Mouse (Mus musculus) stomach, embryonic 15.5 days (tissue): Measurements from ENCODE around the gene Dgkh. TPM values are rescaled to one million over a fixed set of nuclear protein-coding genes. Genes with fewer than 3 reads are reported as not detected.

ENCODE experiments used
- ATAC-seq: fragments of 200-750 bp; cut with Nextera tagmentation; 2 replicates; pipeline ENCODE4 v1.8.0; 2017; ENCODE audit warnings: low read depth, moderate number of reproducible peaks, moderate TSS enrichment; ENCODE audit not compliant: insufficient read depth, low FRiP score
- H3K27ac ChIP-seq: fragments of 300-500 bp; sonication (generic); 2 replicates; pipeline ENCODE4 v1.5.1; 2015; ENCODE audit warnings: mild to moderate bottlenecking, inconsistent platforms
- H3K27me3 ChIP-seq: fragments of 300-500 bp; sonication (generic); replicated peaks from 2 replicates; pipeline ENCODE4 v1.6.1; 2015; ENCODE audit warnings: inconsistent platforms
- H3K36me3 ChIP-seq: fragments of 300-500 bp; sonication (generic); 2 replicates; pipeline ENCODE4 v1.6.1; 2015; ENCODE audit warnings: inconsistent platforms
- H3K4me1 ChIP-seq: fragments of 300-500 bp; sonication (generic); 2 replicates; pipeline ENCODE4 v1.6.1; 2015; ENCODE audit warnings: inconsistent platforms
- H3K4me2 ChIP-seq: fragments of 300-500 bp; sonication (generic); 2 replicates; pipeline ENCODE4 v1.6.1; 2015; ENCODE audit warnings: mild to moderate bottlenecking, inconsistent platforms
- H3K4me3 ChIP-seq: fragments of 300-500 bp; sonication (generic); replicated peaks from 2 replicates; pipeline ENCODE4 v1.5.1; 2015; ENCODE audit warnings: inconsistent platforms
- H3K9ac ChIP-seq: fragments of 300-500 bp; sonication (generic); 2 replicates; pipeline ENCODE4 v1.6.1; 2015; ENCODE audit warnings: inconsistent platforms
- H3K9me3 ChIP-seq: fragments of 300-500 bp; sonication (generic); 2 replicates; pipeline ENCODE4 v1.6.1; 2016; ENCODE audit warnings: inconsistent platforms
- WGBS: fragments of 180-500 bp; shearing (Covaris S2); methylation state at CpG from one replicate; pipeline ENCODE4 v1.1.7; 2015; 5-methylcytosine and 5-hydroxymethylcytosine counted together
- polyA plus RNA-seq: library from polyadenylated mRNA; unstranded; fragments of >200 nt; fragmentation: Nextera tagmentation; extraction: Ambion mirVana; gene quantifications from 2 replicates; pipeline ENCODE4 v1.2.1, GENCODE M21; 2015

The Dgkh gene
- polyA plus RNA-seq, 1 experiment from 2014 or later: 1.7 TPM

- ATAC-seq: peak; percentile 65; the same call in 1 of the 2 replicates
- Histone ChIP-seq H3K4me2 (no peak overlapping the region), H3K9ac (no peak overlapping the region), H3K27ac (no peak overlapping the region), H3K27me3 (no peaks in the 10 kb centered on the region), H3K36me3 (no peaks in the 10 kb centered on the region), H3K4me3 (no peak overlapping the region), H3K4me1 (no peaks in the 10 kb centered on the region), H3K9me3 (no peaks in the 10 kb centered on the region)
- 17% methylated on average over 6 of the region's 6 CpGs for WGBS
These were observed 64.3 kb downstream of the Dgkh start for GRCm38 (mm10) chr14:78668291-78668690.

- Histone ChIP-seq H3K9me3 (no peaks in the 10 kb centered on the region), H3K4me2 (no peak overlapping the region), H3K36me3 (no peaks in the 10 kb centered on the region), H3K9ac (no peak overlapping the region), H3K27ac (no peak overlapping the region), H3K4me1 (no peaks in the 10 kb centered on the region), H3K27me3 (no peaks in the 10 kb centered on the region), H3K4me3 (no peak overlapping the region)
- no peak for ATAC-seq
- 65% methylated on average over 5 of the region's 5 CpGs for WGBS
These were observed 64.8 kb downstream of the Dgkh start for GRCm38 (mm10) chr14:78667763-78668162.

- Histone ChIP-seq H3K9me3 (no peaks in the 10 kb centered on the region), H3K4me3 (no peak overlapping the region), H3K4me1 (no peaks in the 10 kb centered on the region), H3K4me2 (no peak overlapping the region), H3K27me3 (no peaks in the 10 kb centered on the region), H3K9ac (no peak overlapping the region), H3K27ac (no peak overlapping the region), H3K36me3 (no peaks in the 10 kb centered on the region)
- ATAC-seq: no peak
- 81% methylated on average over 5 of the region's 5 CpGs for WGBS
These were observed 69.9 kb downstream of the Dgkh start for GRCm38 (mm10) chr14:78662641-78663040.

- H3K9ac ChIP-seq: no peak overlapping the region
- H3K27me3 ChIP-seq: no peaks in the 10 kb centered on the region
- 92% methylated on average over 14 of the region's 14 CpGs for WGBS
- H3K4me2 ChIP-seq: no peak overlapping the region
- H3K27ac ChIP-seq: no peak overlapping the region
- H3K4me1 ChIP-seq: no peaks in the 10 kb centered on the region
- H3K36me3 ChIP-seq: no peaks in the 10 kb centered on the region
- no peak overlapping the region for H3K4me3 ChIP-seq
- no peaks in the 10 kb centered on the region for H3K9me3 ChIP-seq
- ATAC-seq: no peak
These were observed 71.1 kb downstream of the Dgkh start for GRCm38 (mm10) chr14:78661462-78661861.

- Histone ChIP-seq H3K27ac (no peak overlapping the region), H3K4me1 (no peaks in the 10 kb centered on the region), H3K36me3 (no peaks in the 10 kb centered on the region), H3K9me3 (no peaks in the 10 kb centered on the region), H3K4me2 (no peak overlapping the region), H3K9ac (no peak overlapping the region), H3K4me3 (no peak overlapping the region), H3K27me3 (no peaks in the 10 kb centered on the region)
- ATAC-seq: no peak
- 96% methylated on average over 6 of the region's 6 CpGs for WGBS
These were observed 73.9 kb downstream of the Dgkh start for GRCm38 (mm10) chr14:78658697-78659096.

- Histone ChIP-seq H3K4me1 (no peaks in the 10 kb centered on the region), H3K27ac (no peak overlapping the region), H3K36me3 (no peaks in the 10 kb centered on the region), H3K4me2 (no peak overlapping the region), H3K27me3 (no peaks in the 10 kb centered on the region), H3K4me3 (no peak overlapping the region), H3K9ac (no peak overlapping the region), H3K9me3 (no peaks in the 10 kb centered on the region)
- WGBS: 72% methylated on average over 18 of the region's 18 CpGs
- ATAC-seq: no peak
These were observed 75.5 kb downstream of the Dgkh start for GRCm38 (mm10) chr14:78656832-78657626.

- H3K36me3 ChIP-seq: no peaks in the 10 kb centered on the region
- peaks cover 3% of the 10 kb centered on the region; the same call in 1 of the 2 replicates for H3K4me1 ChIP-seq
- no peak for ATAC-seq
- H3K9ac ChIP-seq: no peak overlapping the region
- no peaks in the 10 kb centered on the region for H3K9me3 ChIP-seq
- no peak overlapping the region for H3K4me2 ChIP-seq
- H3K27ac ChIP-seq: no peak overlapping the region
- no peak overlapping the region for H3K4me3 ChIP-seq
- no peaks in the 10 kb centered on the region for H3K27me3 ChIP-seq
- 82% methylated on average over 7 of the region's 7 CpGs for WGBS
These were observed 77.5 kb downstream of the Dgkh start for GRCm38 (mm10) chr14:78654939-78655556.

GRCm38 (mm10) chr14:78654196-78654595 lies 78.4 kb downstream of the Dgkh start:
- Histone ChIP-seq H3K27ac (no peak overlapping the region), H3K9me3 (no peaks in the 10 kb centered on the region), H3K4me3 (no peak overlapping the region), H3K4me1 (peaks cover 10% of the 10 kb centered on the region; the same call in 1 of the 2 replicates), H3K36me3 (no peaks in the 10 kb centered on the region), H3K9ac (no peak overlapping the region), H3K4me2 (no peak overlapping the region), H3K27me3 (no peaks in the 10 kb centered on the region)
- WGBS: 84% methylated on average over 10 of the region's 10 CpGs
- ATAC-seq: no peak

GRCm38 (mm10) chr14:78653333-78653732 lies 79.2 kb downstream of the Dgkh start:
- Histone ChIP-seq H3K9me3 (no peaks in the 10 kb centered on the region), H3K4me2 (no peak overlapping the region), H3K4me1 (peaks cover 11% of the 10 kb centered on the region; the same call in 1 of the 2 replicates), H3K36me3 (no peaks in the 10 kb centered on the region), H3K27me3 (no peaks in the 10 kb centered on the region), H3K9ac (no peak overlapping the region), H3K27ac (no peak overlapping the region), H3K4me3 (no peak overlapping the region)
- WGBS: 92% methylated on average over 5 of the region's 5 CpGs
- ATAC-seq: no peak

GRCm38 (mm10) chr14:78651696-78652095 lies 80.9 kb downstream of the Dgkh start:
- Histone ChIP-seq H3K27ac (no peak overlapping the region), H3K4me2 (no peak overlapping the region), H3K9me3 (no peaks in the 10 kb centered on the region), H3K9ac (no peak overlapping the region), H3K4me1 (peaks cover 11% of the 10 kb centered on the region; the same call in 1 of the 2 replicates), H3K36me3 (no peaks in the 10 kb centered on the region), H3K27me3 (no peaks in the 10 kb centered on the region), H3K4me3 (no peak overlapping the region)
- 72% methylated on average over 7 of the region's 7 CpGs for WGBS
- no peak for ATAC-seq

GRCm38 (mm10) chr14:78650379-78651095 lies 82.0 kb downstream of the Dgkh start:
- Histone ChIP-seq H3K27ac (no peak overlapping the region), H3K36me3 (no peaks in the 10 kb centered on the region), H3K4me2 (no peak overlapping the region), H3K9me3 (no peaks in the 10 kb centered on the region), H3K27me3 (no peaks in the 10 kb centered on the region), H3K4me1 (peaks cover 11% of the 10 kb centered on the region; the same call in 1 of the 2 replicates), H3K4me3 (no peak overlapping the region), H3K9ac (no peak overlapping the region)
- no peak for ATAC-seq
- WGBS: 58% methylated on average over 9 of the region's 9 CpGs
